Mouse (Mus musculus): ENCODE results near the gene Nos1ap. TPM values are rescaled to one million over a fixed set of nuclear protein-coding genes. Genes with fewer than 3 reads are reported as not detected.
A peak's percentile ranks its signal among the peaks of the same experiment; 100 is the strongest.

The Nos1ap gene
- polyA plus RNA-seq, 1 experiment from 2014 or later: 7.8 TPM

GRCm38 (mm10) chr1:170520206-170520605, 69.5 kb downstream of the Nos1ap start:
- Histone ChIP-seq H3K4me1 (ENCODE audit: control insufficient read depth, insufficient read depth, low read length) (peaks cover 8% of the 10 kb centered on the region), H3K27me3 (ENCODE audit: control insufficient read depth, insufficient read depth, low read length) (no peaks in the 10 kb centered on the region), H3K36me3 (ENCODE audit: control insufficient read depth, insufficient read depth, low read length) (no peaks in the 10 kb centered on the region), H3K9me3 (ENCODE audit: control insufficient read depth, low read length) (no peaks in the 10 kb centered on the region), H3K9ac (ENCODE audit: low read length) (no peak overlapping the region), H3K4me3 (ENCODE audit: low read depth, low read length) (no peak overlapping the region), H3K4me2 (no peak overlapping the region), H3K27ac (ENCODE audit: low read depth, low read length) (no peak overlapping the region)
- DNase-seq (ENCODE audit: low spot score, missing footprints) (no peak), ATAC-seq (ENCODE audit: low FRiP score) (no peak)
- 95% methylated on average over 4 of the region's 4 CpGs for WGBS

GRCm38 (mm10) chr1:170519631-170520030, 70.0 kb downstream of the Nos1ap start:
- Histone ChIP-seq H3K9ac (ENCODE audit: low read length) (no peak overlapping the region), H3K4me3 (ENCODE audit: low read depth, low read length) (no peak overlapping the region), H3K4me1 (ENCODE audit: control insufficient read depth, insufficient read depth, low read length) (peaks cover 8% of the 10 kb centered on the region), H3K36me3 (ENCODE audit: control insufficient read depth, insufficient read depth, low read length) (no peaks in the 10 kb centered on the region), H3K27me3 (ENCODE audit: control insufficient read depth, insufficient read depth, low read length) (no peaks in the 10 kb centered on the region), H3K27ac (ENCODE audit: low read depth, low read length) (no peak overlapping the region), H3K9me3 (ENCODE audit: control insufficient read depth, low read length) (no peaks in the 10 kb centered on the region), H3K4me2 (no peak overlapping the region)
- no peak for ATAC-seq (ENCODE audit: low FRiP score)
- WGBS: 93% methylated on average over 7 of the region's 7 CpGs
- no peak for DNase-seq (ENCODE audit: low spot score, missing footprints)

- Histone ChIP-seq H3K36me3 (ENCODE audit: control insufficient read depth, insufficient read depth, low read length) (no peaks in the 10 kb centered on the region), H3K27me3 (ENCODE audit: control insufficient read depth, insufficient read depth, low read length) (no peaks in the 10 kb centered on the region), H3K4me2 (no peak overlapping the region), H3K4me3 (ENCODE audit: low read depth, low read length) (no peak overlapping the region), H3K9me3 (ENCODE audit: control insufficient read depth, low read length) (no peaks in the 10 kb centered on the region), H3K4me1 (ENCODE audit: control insufficient read depth, insufficient read depth, low read length) (no peaks in the 10 kb centered on the region), H3K9ac (ENCODE audit: low read length) (no peak overlapping the region), H3K27ac (ENCODE audit: low read depth, low read length) (no peak overlapping the region)
- no peak for DNase-seq (ENCODE audit: low spot score, missing footprints)
- 78% methylated on average over 6 of the region's 6 CpGs for whole genome bisulfite sequencing
- no peak for ATAC-seq (ENCODE audit: low FRiP score)
Observed at GRCm38 (mm10) chr1:170516182-170516581, 73.5 kb downstream of the Nos1ap start.

GRCm38 (mm10) chr1:170515455-170515854, 74.2 kb downstream of the Nos1ap start:
- Histone ChIP-seq H3K27ac (ENCODE audit: low read depth, low read length) (no peak overlapping the region), H3K27me3 (ENCODE audit: control insufficient read depth, insufficient read depth, low read length) (no peaks in the 10 kb centered on the region), H3K4me2 (no peak overlapping the region), H3K36me3 (ENCODE audit: control insufficient read depth, insufficient read depth, low read length) (no peaks in the 10 kb centered on the region), H3K9me3 (ENCODE audit: control insufficient read depth, low read length) (no peaks in the 10 kb centered on the region), H3K4me3 (ENCODE audit: low read depth, low read length) (no peak overlapping the region), H3K9ac (ENCODE audit: low read length) (no peak overlapping the region), H3K4me1 (ENCODE audit: control insufficient read depth, insufficient read depth, low read length) (no peaks in the 10 kb centered on the region)
- 85% methylated on average over 1 of the region's 1 CpGs for WGBS
- no peak for ATAC-seq (ENCODE audit: low FRiP score)
- peak; percentile 35 for DNase-seq (ENCODE audit: low spot score, missing footprints)

- 60% methylated on average over 12 of the region's 12 CpGs for WGBS
- DNase-seq (ENCODE audit: low spot score, missing footprints): peak; percentile 19
- no peaks in the 10 kb centered on the region for H3K9me3 ChIP-seq (ENCODE audit: control insufficient read depth, low read length)
Observed at GRCm38 (mm10) chr1:170514226-170514625, 75.4 kb downstream of the Nos1ap start.

GRCm38 (mm10) chr1:170512429-170513097, 77.1 kb downstream of the Nos1ap start:
- Histone ChIP-seq H3K27ac (ENCODE audit: low read depth, low read length) (no peak overlapping the region), H3K27me3 (ENCODE audit: control insufficient read depth, insufficient read depth, low read length) (no peaks in the 10 kb centered on the region), H3K36me3 (ENCODE audit: control insufficient read depth, insufficient read depth, low read length) (no peaks in the 10 kb centered on the region), H3K4me1 (ENCODE audit: control insufficient read depth, insufficient read depth, low read length) (no peaks in the 10 kb centered on the region), H3K9me3 (ENCODE audit: control insufficient read depth, low read length) (no peaks in the 10 kb centered on the region), H3K4me3 (ENCODE audit: low read depth, low read length) (no peak overlapping the region), H3K4me2 (no peak overlapping the region), H3K9ac (ENCODE audit: low read length) (no peak overlapping the region)
- DNase-seq (ENCODE audit: low spot score, missing footprints) (peak; percentile 72), ATAC-seq (ENCODE audit: low FRiP score) (no peak)
- 60% methylated on average over 3 of the region's 3 CpGs for whole genome bisulfite sequencing

More at GRCm38 (mm10) chr1:170514226-170514625, 75.4 kb downstream of the Nos1ap start:
- H3K9ac ChIP-seq (ENCODE audit: low read length): no peak overlapping the region
- no peak overlapping the region for H3K27ac ChIP-seq (ENCODE audit: low read depth, low read length)
- no peak overlapping the region for H3K4me2 ChIP-seq
- no peak for ATAC-seq (ENCODE audit: low FRiP score)
- no peaks in the 10 kb centered on the region for H3K27me3 ChIP-seq (ENCODE audit: control insufficient read depth, insufficient read depth, low read length)
- H3K36me3 ChIP-seq (ENCODE audit: control insufficient read depth, insufficient read depth, low read length): no peaks in the 10 kb centered on the region
- no peaks in the 10 kb centered on the region for H3K4me1 ChIP-seq (ENCODE audit: control insufficient read depth, insufficient read depth, low read length)
- H3K4me3 ChIP-seq (ENCODE audit: low read depth, low read length): no peak overlapping the region

GRCm38 (mm10) chr1:170510595-170511240, 78.9 kb downstream of the Nos1ap start:
- Histone ChIP-seq H3K27me3 (ENCODE audit: control insufficient read depth, insufficient read depth, low read length) (no peaks in the 10 kb centered on the region), H3K4me2 (no peak overlapping the region), H3K4me3 (ENCODE audit: low read depth, low read length) (no peak overlapping the region), H3K9ac (ENCODE audit: low read length) (no peak overlapping the region), H3K36me3 (ENCODE audit: control insufficient read depth, insufficient read depth, low read length) (no peaks in the 10 kb centered on the region), H3K27ac (ENCODE audit: low read depth, low read length) (no peak overlapping the region), H3K4me1 (ENCODE audit: control insufficient read depth, insufficient read depth, low read length) (no peaks in the 10 kb centered on the region), H3K9me3 (ENCODE audit: control insufficient read depth, low read length) (no peaks in the 10 kb centered on the region)
- DNase-seq (ENCODE audit: low spot score, missing footprints) (peak; percentile 60), ATAC-seq (ENCODE audit: low FRiP score) (no peak)
- 87% methylated on average over 3 of the region's 3 CpGs for WGBS

- no peak for ATAC-seq (ENCODE audit: low FRiP score)
- H3K4me1 ChIP-seq (ENCODE audit: control insufficient read depth, insufficient read depth, low read length): 0 out of 2 replicates have a peak, but pooled peaks cover 7% of the 10 kb centered on the region
- H3K9ac ChIP-seq (ENCODE audit: low read length): no peak overlapping the region
- no peak for DNase-seq (ENCODE audit: low spot score, missing footprints)
- H3K9me3 ChIP-seq (ENCODE audit: control insufficient read depth, low read length): no peaks in the 10 kb centered on the region
- 72% methylated on average over 6 of the region's 6 CpGs for WGBS
- H3K27ac ChIP-seq (ENCODE audit: low read depth, low read length): no peak overlapping the region
- no peaks in the 10 kb centered on the region for H3K36me3 ChIP-seq (ENCODE audit: control insufficient read depth, insufficient read depth, low read length)
- H3K4me3 ChIP-seq (ENCODE audit: low read depth, low read length): no peak overlapping the region
- H3K4me2 ChIP-seq: no peak overlapping the region
- H3K27me3 ChIP-seq (ENCODE audit: control insufficient read depth, insufficient read depth, low read length): no peaks in the 10 kb centered on the region
Observed at GRCm38 (mm10) chr1:170506309-170506708, 83.4 kb downstream of the Nos1ap start.

- H3K4me2 ChIP-seq: no peak overlapping the region
- WGBS: 83% methylated on average over 3 of the region's 3 CpGs
- no peak overlapping the region for H3K9ac ChIP-seq (ENCODE audit: low read length)
- H3K36me3 ChIP-seq (ENCODE audit: control insufficient read depth, insufficient read depth, low read length): no peaks in the 10 kb centered on the region
- H3K9me3 ChIP-seq (ENCODE audit: control insufficient read depth, low read length): no peaks in the 10 kb centered on the region
- no peak overlapping the region for H3K27ac ChIP-seq (ENCODE audit: low read depth, low read length)
- H3K4me1 ChIP-seq (ENCODE audit: control insufficient read depth, insufficient read depth, low read length): 0 out of 2 replicates have a peak, but pooled peaks cover 7% of the 10 kb centered on the region
- DNase-seq (ENCODE audit: low spot score, missing footprints): peak; percentile 28
- no peak for ATAC-seq (ENCODE audit: low FRiP score)
- no peaks in the 10 kb centered on the region for H3K27me3 ChIP-seq (ENCODE audit: control insufficient read depth, insufficient read depth, low read length)
- no peak overlapping the region for H3K4me3 ChIP-seq (ENCODE audit: low read depth, low read length)
Observed at GRCm38 (mm10) chr1:170505107-170505506, 84.6 kb downstream of the Nos1ap start.

Data from midbrain, embryonic 11.5 days (tissue).